Mouse (Mus musculus): ENCODE results near the gene Ankrd27.

The Ankrd27 gene

DNA sequence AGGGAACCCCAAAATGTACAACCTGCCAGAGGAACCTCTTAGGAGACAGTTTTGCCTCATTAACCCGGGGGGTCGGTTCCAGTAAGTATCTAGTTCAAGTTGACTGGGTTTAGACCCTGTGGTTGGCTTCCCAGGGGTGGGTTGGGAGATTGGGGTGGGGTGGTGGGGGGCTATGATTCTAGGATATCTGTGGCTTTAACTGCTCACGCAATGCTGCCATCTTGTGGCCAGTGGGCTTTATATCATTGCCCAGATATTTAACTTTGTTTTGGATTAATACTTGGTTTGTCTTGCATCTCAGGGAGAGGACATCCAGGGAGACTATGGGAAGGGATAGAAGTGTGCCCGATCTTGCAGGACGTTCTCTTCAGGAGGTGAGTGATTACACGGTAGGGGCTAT lies 50.2 kb downstream of the Ankrd27 start:
- in situ Hi-C loops (cut with MboI, MseI), result no loop called here

DNA sequence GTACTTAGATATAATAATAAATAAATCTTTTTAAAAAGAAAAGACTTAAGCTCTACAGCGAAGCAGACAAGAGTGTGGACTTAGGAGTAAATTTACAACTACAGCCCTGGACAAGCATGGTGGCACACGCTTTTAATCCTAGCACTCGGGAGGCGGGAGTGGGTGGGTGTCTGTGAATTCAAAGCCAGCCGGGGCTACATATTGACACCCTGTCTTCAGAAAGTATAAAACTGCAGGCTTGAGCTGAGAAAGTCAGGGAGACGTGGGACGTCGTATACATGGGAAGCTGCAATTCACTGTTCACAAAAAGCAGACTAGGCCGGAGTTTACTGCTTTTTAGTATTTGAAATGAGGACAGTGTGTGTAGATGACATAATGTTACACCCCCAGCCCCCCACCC lies 50.8 kb downstream of the Ankrd27 start:
- in situ Hi-C loops (cut with MboI, MseI), result no loop called here

DNA sequence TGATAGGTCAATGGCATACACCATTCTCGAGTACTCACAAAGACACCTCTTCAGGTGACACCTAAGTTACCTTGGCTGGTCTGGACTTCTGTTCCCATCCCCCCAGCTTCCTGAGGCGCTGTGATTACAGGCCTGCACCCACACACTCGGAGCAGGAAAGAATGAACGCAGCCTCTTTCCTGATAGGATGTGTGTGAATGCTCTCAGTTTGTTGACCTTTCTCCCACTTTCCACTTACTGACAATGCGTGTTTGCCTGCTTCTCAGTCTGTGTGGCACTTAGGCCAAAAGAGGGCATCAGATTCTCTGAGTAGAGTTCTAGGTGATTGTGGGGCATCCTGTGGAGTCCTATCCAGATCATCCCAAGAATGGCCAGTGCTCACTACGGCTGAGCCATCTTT lies 54.0 kb downstream of the Ankrd27 start:
- in situ Hi-C loops (cut with MboI, MseI), result loop anchor here (10.0 kb wide), 2 partner anchors 1245 to 1395 kb away; partner anchors contain the start of gene Lsm14a (in 1 of the 2)

DNA sequence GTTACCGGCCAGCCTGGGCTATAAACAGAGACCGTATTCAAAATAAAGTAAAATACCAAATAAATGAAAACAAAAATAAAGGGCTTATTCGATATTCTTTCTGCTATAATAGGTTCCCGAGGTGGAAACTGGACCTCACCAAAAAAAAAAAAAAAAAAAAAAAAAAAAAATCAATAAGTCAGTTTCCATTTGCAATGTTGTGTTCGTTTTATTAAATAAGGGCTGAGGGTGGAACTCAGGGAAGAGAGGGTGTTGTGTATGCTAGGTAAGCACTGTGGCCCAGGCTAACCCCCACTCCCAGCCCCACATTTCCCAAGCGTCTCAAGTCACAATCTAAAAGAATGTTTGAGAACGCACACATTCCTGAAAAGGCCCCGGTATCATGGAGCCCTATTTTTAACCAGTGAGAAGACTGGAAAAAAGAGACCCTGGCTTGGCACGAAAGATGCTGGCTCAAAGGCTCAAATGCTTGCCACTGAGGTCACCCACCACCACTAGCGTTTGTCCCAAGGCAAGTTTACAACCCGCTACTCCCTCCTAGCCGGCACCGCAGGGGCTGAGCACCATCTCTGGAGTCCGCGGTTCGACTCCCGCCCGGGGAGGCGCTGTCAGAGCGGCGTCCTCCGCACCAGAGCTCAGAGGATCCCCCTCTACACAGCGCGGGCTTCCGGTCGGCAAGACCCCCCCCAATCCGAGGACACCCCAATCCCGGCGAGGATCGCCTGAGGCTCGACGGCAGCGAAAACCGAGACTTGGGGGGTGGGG lies 60.5 kb downstream of the Ankrd27 start:
- in situ Hi-C loops (cut with MboI, MseI), result loop anchor here (10.0 kb wide), 2 partner anchors 1252 to 1402 kb away; partner anchors contain the start of gene Lsm14a (in 1 of the 2)

DNA sequence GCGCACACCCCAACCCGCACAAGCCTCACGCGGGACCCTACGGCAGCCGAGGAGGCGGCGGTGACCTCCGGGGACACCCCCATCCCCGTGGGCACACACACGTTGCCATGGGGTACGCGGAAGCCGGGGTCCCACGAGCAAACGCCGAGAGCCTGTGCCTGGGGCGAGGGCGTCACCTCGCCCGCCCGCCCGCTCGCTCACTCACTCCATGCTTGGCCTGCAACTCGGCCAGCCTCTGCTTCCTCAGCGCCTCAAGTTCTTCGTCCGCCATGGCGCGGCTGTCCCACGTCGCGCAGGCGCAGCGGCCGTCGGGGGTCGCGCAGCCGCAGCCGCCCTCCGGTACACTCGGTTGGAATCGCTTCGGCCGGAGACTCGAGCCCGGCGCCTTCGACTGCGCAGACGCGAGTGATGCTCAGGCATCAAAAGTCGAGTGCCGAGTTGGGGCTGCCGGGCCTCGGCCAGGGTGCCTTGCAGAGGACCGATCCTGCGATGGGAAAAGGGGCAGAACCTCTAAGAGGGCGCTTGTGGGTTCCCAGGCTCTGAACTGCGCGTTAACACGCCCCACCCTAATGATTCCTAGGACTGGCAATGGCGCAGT lies 61.2 kb downstream of the Ankrd27 start, which contains the start of gene Pdcd5:
Gene Pdcd5, minus strand, starts transcription at position 421 of the 598 bp plus-strand sequence.
- in situ Hi-C loops (cut with MboI, MseI), result loop anchor here (10.0 kb wide), 2 partner anchors 1252 to 1402 kb away; partner anchors contain the start of gene Lsm14a (in 1 of the 2)

DNA sequence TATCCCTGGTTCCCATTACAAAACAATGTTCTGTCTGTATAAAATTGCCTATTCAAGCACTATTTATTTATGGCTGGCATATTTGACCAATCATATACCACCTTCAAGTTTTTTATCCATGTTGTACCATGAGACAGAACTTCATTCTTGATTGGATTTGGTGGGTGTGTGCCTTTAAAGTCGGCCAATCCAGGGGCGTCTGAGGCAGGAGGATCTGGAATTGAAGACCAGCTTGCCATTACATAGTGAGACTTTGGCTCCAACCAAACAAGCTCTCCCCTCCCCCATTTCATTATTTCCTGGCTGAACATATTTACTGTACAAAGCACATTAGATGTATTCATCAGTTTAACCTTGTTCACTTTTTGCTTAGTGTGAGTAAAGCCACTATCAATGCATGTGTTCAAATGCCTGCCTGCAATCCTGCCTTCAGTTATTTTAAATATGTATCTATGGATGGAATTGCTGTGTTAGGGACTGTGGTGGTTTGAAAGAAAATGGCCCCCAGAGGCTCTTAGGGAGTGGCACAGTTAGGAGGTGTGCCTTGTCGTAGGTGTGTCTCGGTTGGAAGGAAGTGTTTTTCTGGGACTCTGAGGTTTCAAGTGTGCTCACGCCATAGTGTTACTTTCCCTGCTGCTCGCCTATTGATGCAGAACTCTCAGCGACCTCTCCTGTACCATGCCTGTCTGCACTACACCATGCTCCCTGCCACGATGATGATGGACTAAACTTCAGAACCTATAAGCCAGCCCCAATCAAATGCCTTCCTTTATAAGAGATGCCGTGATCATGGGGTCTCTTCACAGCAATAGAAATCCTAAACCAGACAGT lies 62.4 kb downstream of the Ankrd27 start:
- in situ Hi-C loops (cut with MboI, MseI), result loop anchor here (10.0 kb wide), 2 partner anchors 1254 to 1404 kb away; partner anchors contain the start of gene Lsm14a (in 1 of the 2)

DNA sequence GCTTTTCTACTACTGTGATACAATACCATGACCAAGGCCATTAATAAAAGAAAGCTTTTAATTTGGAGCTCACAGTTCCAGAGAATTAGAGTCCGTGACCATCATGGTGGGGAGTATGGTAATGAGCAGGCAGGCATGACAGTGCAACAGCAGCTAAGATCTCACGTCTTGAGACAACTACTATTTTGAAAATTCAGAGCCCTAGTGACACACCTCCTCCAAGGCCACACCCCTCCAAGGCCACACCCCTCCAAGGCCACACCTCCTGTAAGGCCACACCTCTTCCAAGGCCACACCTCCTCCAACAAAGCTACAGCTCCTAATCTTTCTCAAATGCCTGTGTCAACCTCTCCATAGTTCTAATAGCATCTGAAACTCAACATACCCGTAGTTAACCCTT lies 63.0 kb downstream of the Ankrd27 start:
- in situ Hi-C loops (cut with MboI, MseI), result loop anchor here (10.0 kb wide), 2 partner anchors 1254 to 1404 kb away; partner anchors contain the start of gene Lsm14a (in 1 of the 2)

DNA sequence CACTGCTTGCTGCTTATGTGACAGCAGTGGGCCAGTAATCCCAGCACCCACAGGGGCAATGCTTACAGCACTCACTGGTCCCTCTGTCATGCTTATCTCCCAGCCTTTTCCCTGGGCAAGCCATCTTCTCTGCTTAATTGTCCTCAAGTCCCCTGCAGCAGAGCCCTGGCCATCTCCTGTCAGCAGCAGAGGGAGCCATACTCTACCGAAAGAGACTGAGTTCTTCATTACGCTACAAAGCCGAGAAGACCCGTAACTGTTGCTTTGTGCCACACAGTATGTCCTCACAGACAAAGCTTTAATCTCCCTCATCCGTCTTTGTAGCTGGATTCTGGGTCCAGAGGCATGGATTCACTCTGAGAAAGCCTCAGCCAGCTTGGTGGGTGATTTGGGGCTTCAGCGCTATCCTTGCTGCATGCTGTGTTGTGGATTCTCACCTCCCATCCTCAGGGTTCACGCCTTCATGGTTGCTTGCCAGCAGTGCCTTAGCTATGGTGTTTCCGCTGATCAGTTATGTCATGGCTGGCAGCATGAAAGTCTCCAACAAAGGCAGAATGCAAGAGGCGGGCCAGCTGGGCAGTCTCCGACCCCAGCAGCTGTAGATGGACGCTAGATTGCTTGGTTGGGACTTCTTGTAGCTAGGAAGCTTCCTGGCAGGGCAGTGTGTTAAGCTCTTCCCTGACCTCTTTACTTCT lies 64.8 kb downstream of the Ankrd27 start:
- in situ Hi-C loops (cut with MboI, MseI), result loop anchor here (25.0 kb wide), 1 partner anchor 1711 kb away; no protein-coding TSS in a partner anchor

DNA sequence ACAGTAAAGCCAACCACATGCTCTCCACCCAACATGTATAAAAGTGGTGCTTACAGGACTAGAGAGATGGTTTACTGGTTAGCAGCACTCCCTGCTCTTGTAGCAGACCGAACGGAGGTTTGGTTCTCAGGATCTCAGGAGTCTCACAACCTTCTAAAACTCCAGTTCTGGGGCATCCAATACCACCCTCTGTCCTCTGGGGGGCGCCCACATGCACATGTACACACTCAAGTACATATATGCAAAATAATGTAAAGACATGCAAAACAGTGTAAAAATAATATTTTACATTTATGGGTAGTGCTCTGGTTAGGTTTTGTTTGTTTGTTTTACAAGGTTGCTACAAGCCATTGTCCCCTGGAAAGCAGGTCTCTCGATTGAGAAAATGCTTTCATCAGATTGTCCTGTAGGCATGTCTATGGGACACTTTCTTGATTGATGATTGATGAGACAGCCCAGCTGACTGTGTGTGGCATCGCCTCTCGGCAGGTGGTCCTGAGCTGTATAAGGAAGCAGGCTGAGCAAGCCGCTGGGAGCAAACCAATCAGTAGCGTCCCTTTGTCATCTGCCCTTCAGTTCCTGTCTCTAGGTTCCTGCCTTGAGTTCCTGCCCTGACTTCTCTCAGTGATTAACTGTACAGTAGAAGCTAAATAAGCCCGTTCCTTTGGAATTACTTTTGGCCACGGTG lies 65.7 kb downstream of the Ankrd27 start:
- in situ Hi-C loops (cut with MboI, MseI), result loop anchor here (25.0 kb wide), 1 partner anchor 1711 kb away; no protein-coding TSS in a partner anchor

DNA sequence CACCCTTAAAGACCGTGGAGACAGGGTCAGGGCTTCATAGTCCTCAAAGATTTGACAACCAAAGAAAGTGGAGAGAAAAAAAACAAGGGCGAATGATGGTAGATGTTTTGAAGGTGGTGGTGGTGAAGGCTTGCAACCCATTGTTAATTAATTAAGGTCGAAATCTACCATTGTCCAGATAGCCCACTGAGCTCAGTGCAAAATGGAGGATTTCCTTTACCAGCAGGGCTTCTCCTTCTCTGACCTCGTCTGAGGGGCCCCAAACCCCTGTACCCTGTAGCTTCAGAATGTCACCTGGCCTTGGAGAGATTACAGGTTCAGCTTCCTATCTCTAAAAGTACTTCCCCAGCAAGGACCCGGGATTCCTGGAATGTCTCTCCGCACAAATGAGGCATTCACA lies 71.8 kb downstream of the Ankrd27 start:
- in situ Hi-C loops (cut with MboI, MseI), result loop anchor here (25.0 kb wide), 1 partner anchor 1704 kb away; no protein-coding TSS in a partner anchor

DNA sequence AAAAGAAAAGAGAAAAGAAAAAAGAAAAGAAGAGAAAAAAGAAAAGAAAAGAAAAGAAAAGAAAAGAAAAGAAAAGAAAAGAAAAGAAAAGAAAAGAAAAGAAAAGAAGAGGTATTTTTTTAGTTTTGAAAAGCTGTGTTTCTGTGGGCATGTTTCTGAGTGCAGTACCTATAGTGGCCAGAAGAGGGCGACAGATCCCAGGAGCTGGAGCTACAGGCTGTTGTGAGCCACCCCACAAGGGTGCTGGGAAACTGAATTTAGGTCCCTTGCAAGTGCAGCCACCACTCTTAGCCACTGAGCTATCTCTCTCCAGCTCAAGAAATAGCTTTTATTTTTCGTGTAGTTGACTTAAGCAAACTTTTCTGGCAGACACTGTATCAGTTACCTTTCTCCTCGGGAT lies 73.1 kb downstream of the Ankrd27 start:
- in situ Hi-C loops (cut with MboI, MseI), result loop anchor here (25.0 kb wide), 1 partner anchor 1703 kb away; no protein-coding TSS in a partner anchor

DNA sequence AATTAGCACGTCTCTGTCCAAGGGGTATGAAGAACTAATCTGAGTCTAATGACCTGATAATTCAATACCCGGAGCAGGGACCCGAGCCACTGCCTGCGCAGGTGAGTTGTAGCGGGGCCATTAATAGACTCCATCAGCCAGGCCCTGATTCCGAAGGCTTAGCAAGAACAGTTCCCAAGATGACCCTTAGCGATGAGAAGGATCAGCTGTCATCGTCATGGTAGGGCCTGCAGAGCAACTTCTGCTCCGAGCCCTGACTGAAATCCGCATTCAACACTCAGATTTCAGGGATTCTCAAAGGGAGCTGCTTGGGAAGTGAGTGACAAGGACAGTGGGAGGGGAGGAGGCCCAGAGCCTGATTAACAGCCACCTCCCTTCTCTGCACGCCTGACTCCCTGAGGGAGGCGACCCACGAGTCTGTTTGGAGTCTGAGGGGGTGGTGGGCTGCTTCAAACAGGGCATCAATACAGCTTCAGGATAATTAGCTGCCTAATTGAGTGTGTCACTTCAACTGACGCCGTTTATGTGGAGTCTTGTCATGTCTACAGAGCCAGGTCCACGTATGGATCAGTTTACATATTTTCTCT lies 77.8 kb downstream of the Ankrd27 start:
- in situ Hi-C loops (cut with MboI, MseI), result loop anchor here (5.0 to 25.0 kb wide), 3 partner anchors 191 to 1698 kb away; no protein-coding TSS in a partner anchor

DNA sequence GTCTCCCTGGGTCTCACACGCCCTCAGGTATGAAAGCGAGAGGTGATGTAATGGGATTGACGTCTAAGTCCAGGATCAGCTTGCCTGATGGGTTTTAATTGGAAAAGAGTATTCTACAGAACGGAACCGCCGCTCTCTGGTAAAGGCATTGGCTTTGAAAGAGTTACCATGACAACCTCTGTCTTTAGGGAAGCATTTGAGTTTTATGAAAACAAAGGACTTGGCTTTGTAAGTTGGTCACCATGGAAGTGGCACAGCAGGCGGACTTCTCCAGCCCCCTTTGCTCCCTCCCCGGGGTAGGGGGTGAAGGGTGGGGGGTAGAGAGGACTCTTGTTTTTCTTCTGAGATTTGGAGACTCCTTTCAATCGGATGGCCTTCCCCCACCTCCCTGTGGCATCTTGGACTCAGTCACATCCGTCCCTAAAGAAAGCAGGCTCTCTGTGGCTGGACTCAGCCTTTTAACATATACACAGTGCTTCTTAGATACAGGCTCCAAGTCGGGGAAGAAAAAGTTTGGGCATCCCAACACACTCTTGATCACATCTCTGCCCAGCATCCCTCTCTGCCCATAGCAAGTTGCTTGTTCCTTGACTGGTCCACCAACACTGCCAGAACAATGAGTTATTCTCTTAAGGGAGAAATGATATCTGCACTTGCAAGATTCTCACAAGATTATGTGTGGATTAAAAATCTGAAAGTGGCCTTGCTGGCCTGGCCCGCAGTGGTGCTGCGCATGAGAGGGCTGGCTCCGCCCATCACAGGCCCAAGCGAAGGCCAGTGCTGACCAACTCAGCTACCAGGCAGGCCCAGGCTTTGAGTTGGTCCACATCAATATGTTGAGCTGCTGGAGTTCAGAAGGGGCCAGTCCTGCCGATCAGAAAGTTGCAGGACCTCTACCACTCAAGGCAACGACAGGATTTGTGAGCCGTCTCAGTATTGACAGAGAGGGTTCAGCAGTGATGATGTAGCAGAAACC lies 82.3 kb downstream of the Ankrd27 start:
- in situ Hi-C loops (cut with MboI, MseI), result loop anchor here (10.0 to 25.0 kb wide), 2 partner anchors 186 to 1694 kb away; no protein-coding TSS in a partner anchor

DNA sequence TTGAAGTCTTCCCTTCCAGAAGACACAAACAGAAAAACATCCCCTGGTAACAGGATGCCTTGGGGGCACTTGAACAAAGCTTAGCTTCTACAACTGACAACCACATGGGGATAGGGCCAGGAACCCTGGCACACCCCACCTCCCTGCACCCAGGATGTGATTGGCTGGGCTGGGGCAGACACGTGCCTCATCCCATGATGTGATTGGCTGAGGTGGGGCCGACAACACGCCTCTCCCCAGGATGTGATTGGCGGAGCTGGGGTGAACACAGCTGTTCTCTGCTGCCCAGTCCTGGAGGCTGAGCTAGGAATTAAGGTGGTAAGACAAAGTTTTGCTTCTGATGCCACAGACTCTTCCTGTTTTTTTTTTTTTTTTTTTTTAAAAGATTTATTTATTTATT lies 92.9 kb downstream of the Ankrd27 start:
- in situ Hi-C loops (cut with MboI, MseI), result no loop called here

DNA sequence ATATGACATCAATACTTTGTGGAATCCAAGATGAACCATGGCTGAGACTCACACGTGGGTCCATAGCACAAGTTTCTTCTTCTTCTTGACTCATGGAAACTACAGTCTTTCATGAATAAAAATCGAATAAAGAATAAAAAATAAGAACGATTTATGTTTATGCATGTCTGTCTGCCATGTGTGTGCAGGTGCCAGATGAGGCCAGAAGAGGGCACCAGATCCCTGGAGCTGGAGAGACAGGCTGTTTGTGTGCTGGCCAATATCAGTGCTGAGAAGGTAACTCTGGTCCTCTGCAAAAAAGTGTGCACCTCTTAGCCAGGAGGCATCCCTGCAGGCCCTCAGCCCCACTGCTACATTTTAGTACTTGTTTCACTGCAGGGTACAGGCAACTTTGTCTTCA lies 95.5 kb downstream of the Ankrd27 start:
- in situ Hi-C loops (cut with MboI, MseI), result no loop called here

DNA sequence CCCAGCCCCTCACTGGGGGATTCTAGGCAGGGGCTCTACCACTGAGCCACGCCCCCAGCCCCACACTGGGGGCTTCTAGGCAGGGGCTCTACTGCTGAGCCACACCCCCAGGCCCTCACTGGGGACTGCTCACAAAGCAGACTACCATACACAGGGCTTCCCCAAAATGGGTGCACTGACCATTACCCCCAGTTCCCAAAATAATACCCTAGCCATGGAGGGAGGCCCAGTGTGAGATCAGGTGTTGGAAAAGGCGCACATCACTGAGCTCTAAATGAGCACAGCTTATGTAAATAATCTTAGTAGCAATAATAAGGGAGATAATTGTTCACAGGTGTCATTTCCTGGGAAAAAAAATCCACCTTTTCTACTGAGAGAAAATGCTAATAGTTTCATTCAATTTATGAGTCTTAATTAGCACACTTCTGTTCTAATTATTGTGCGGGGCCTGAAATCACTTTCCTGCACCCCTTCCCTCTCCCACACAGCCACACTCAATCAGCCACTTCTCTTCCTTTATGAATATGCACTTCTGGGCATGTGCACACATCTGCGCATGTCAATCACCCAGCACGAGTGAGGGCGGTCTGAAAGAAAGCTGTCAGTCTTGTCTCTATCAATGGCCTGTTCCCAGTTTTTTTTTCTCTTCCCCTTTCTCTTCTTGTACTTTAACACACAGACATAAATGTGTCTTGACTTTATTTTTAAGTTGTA lies 97.5 kb downstream of the Ankrd27 start:
- in situ Hi-C loops (cut with MboI, MseI), result no loop called here

DNA sequence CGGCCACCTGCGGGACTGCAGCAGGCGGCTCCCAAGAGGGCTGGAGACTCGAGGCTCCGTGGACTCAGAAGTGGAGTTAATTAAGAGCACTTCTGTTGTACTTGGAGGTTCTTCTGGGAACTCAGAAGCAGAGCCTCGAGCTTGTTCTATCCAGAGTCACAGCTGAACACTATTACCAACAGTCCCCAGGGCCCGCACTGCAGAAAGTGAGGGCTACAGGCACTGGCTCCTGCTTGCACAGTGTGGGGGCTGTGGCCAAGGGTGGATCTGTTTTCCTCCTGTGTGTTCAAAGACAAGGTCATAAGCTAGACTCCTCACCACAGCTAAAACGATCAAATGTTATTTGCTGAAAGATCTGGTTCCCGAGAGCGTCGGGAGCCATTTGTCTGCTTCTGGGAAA lies 100.2 kb downstream of the Ankrd27 start:
- in situ Hi-C loops (cut with MboI, MseI), result no loop called here

DNA sequence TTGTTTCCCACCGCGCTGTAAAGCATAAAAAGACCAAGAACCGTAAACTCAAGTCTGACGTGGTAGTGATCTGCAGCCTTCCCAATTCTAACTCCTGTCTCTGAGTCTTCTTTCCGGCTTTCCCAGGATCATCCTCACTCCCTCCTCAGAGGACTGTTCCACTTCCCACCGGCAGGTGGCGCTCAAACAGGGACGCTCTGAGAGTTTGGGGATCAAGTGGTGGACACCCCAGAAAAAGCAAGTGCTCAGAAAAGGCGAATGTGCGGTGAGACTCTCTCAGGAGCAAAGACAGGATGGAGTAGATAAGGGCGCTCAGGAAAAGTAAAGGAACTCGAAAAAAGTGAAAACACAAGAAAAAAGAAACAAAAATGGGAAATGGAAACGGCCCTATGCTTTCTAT lies 100.7 kb downstream of the Ankrd27 start:
- in situ Hi-C loops (cut with MboI, MseI), result no loop called here

Data from T-helper 17 cell (primary cell).